Mouse (Mus musculus) C2C12 (cell line): Measurements from ENCODE around the gene Elp5. TPM values are rescaled to one million over a fixed set of nuclear protein-coding genes. Genes with fewer than 3 reads are reported as not detected.
A peak's percentile ranks its signal among the peaks of the same experiment; 100 is the strongest.
"Not testable (repeated sequence)": the region's sequence is repeated elsewhere in the genome, so short reads cannot be mapped to it uniquely, and the experiment has no call there.

Experiments used
- H3K27me3 ChIP-seq: one replicate; pipeline ENCODE4 v1.6.1; 2011; ENCODE audit not compliant: control insufficient read depth, insufficient read depth, insufficient read length
- H3K36me3 ChIP-seq: one replicate; pipeline ENCODE4 v1.6.1; 2011; ENCODE audit not compliant: control insufficient read depth, insufficient read depth
- H3K4me3 ChIP-seq: one replicate; pipeline ENCODE4 v1.5.1; 2011; ENCODE audit warnings: mild to moderate bottlenecking, control low read depth; ENCODE audit not compliant: poor library complexity, insufficient read depth, severe bottlenecking
- H3K79me2 ChIP-seq: one replicate; pipeline ENCODE4 v1.6.1; 2011; ENCODE audit not compliant: control insufficient read depth, insufficient read depth
- H3K79me3 ChIP-seq: one replicate; pipeline ENCODE4 v1.6.1; 2011; ENCODE audit warnings: low read depth, control low read depth
- H3ac ChIP-seq: one replicate; pipeline ENCODE3; 2011; ENCODE audit warnings: low read depth; ENCODE audit not compliant: control insufficient read depth, insufficient read length
- CEBPB ChIP-seq: IDR thresholded peaks from one replicate; pipeline ENCODE4 v1.6.1; 2011; ENCODE audit warnings: low read depth, mild to moderate bottlenecking, control low read depth, moderate library complexity
- CTCF ChIP-seq: IDR thresholded peaks from one replicate; pipeline ENCODE4 v1.5.1; 2011; ENCODE audit not compliant: control insufficient read depth, insufficient read depth, insufficient read length
- FOSL1 ChIP-seq: IDR thresholded peaks from one replicate; pipeline ENCODE4 v1.8.0; 2011; ENCODE audit warnings: mild to moderate bottlenecking, low read length; ENCODE audit not compliant: poor library complexity, insufficient read depth, severe bottlenecking
- MAX ChIP-seq: IDR thresholded peaks from one replicate; pipeline ENCODE4 v1.6.1; 2011; ENCODE audit warnings: mild to moderate bottlenecking, control low read depth
- MYOD1 ChIP-seq: IDR thresholded peaks from one replicate; pipeline ENCODE4 v1.6.1; 2011; ENCODE audit warnings: low read depth; ENCODE audit not compliant: control insufficient read depth, insufficient read length
- MYOG ChIP-seq: IDR thresholded peaks from one replicate; pipeline ENCODE4 v1.6.1; 2011; ENCODE audit not compliant: control insufficient read depth, insufficient read length; ENCODE audit errors: extremely low read depth
- USF1 ChIP-seq: IDR thresholded peaks from one replicate; pipeline ENCODE4 v1.6.1; 2011; ENCODE audit warnings: low read depth, mild to moderate bottlenecking, control low read depth, moderate library complexity
- polyA plus RNA-seq: library from polyadenylated mRNA; unstranded; fragments of >200 nt; fragmentation: generic; extraction: Trizol; gene quantifications from one replicate; pipeline ENCODE4 v1.2.1, GENCODE M21; 2012; ENCODE audit warnings: missing spikeins

Gene Elp5
- polyA plus RNA-seq, 1 experiment = 111 TPM

DNA sequence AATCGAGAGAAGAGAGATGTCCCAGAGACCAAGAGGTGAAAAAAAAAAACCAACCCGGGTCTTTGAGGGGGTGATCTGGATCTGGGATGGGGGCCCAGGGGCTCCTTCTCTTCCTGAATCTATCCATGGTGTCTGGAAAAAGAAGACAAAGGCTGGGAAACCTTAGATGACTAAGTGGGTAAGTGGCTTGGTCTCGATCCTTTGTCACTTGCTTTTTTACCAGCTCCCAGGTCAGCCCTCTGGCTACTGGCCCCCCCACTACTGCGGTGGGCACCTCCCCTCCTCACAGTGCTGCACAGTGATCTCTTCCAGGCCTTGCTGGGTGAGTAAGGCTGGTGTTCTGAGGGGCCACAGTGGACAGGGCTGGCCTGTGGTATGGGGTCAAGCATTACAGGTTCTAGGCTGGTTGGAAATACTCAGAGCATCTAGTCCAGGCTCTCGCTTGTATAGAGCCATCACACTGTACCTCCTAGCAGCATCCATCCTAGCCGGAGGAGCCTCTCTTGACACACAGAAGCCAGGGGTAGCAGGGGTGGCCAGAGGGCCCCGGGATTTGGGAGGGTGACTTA, 35.0 kb upstream of the Elp5 start:
- peaks cover 17% of the 10 kb centered on the region for H3K36me3 ChIP-seq
- peaks cover 21% of the 10 kb centered on the region for H3K79me3 ChIP-seq
- no peak for TF ChIP-seq MAX
- no peak for TF ChIP-seq FOSL1
- TF ChIP-seq USF1 = no peak
- no peak for TF ChIP-seq CEBPB
- TF ChIP-seq MYOD1 = no peak
- TF ChIP-seq CTCF = no peak
- TF ChIP-seq MYOG = no peak
- H3K4me3 ChIP-seq = no peak overlapping the region
- H3K79me2 ChIP-seq = peaks cover 55% of the 10 kb centered on the region
- H3ac ChIP-seq = no peak overlapping the region
- H3K27me3 ChIP-seq = no peaks in the 10 kb centered on the region

- no peak for TF ChIP-seq FOSL1
- no peak for TF ChIP-seq MYOD1
- TF ChIP-seq USF1 = no peak
- TF ChIP-seq MAX = no peak
- no peak for TF ChIP-seq MYOG
- no peak for TF ChIP-seq CTCF
- TF ChIP-seq CEBPB = no peak
- no peak within 1 kb of the TSS for H3ac ChIP-seq
- peaks cover 49% of the 10 kb centered on the region for H3K79me2 ChIP-seq
- peaks cover 23% of the 10 kb centered on the region for H3K36me3 ChIP-seq
- peaks cover 18% of the 10 kb centered on the region for H3K79me3 ChIP-seq
- H3K27me3 ChIP-seq = no peaks in the 10 kb centered on the region
- peak within 1 kb of the TSS; percentile 90 for H3K4me3 ChIP-seq
Measured at GRCm38 (mm10) chr11:70016669-70017068, 34.4 kb upstream of the Elp5 start, which contains the start of gene Dlg4. Gene Dlg4, plus strand, starts transcription at chr11:70016942.

DNA sequence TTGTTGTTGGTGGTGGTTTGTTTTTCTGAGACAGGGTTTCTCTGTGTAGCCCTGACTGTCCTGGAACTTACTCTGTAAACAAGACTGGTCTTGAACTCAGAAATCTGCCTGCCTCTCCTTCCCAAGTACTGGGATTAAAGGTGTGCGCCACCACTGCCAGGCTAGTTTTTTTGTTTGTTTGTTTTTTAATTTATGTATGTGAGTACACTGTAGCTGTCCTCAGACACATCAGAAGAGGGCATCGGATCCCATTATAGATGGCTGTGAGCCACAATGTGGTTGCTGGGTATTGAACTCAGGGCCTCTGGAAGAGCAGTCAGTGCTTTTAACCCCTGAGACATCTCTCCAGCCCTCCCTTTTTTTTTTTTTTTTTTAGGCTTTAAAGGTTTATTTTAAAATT, 33.9 kb upstream of the Elp5 start:
- not testable (repeated sequence) for H3ac ChIP-seq, H3K4me3 ChIP-seq, H3K27me3 ChIP-seq
- Histone ChIP-seq H3K36me3 (peaks cover 28% of the 10 kb centered on the region), H3K79me3 (peaks cover 18% of the 10 kb centered on the region), H3K79me2 (peaks cover 44% of the 10 kb centered on the region)

- Histone ChIP-seq H3K4me3 (no peak overlapping the region), H3K79me2 (peaks cover 39% of the 10 kb centered on the region), H3K27me3 (no peaks in the 10 kb centered on the region), H3ac (no peak overlapping the region), H3K79me3 (peaks cover 18% of the 10 kb centered on the region), H3K36me3 (peaks cover 33% of the 10 kb centered on the region)
- TF ChIP-seq CEBPB (no peak), FOSL1 (no peak), USF1 (no peak)
Measured at GRCm38 (mm10) chr11:70015677-70016076, 33.4 kb upstream of the Elp5 start.

GRCm38 (mm10) chr11:70014880-70015558, 32.7 kb upstream of the Elp5 start, which contains the start of gene Acadvl:
Gene Acadvl, minus strand, starts transcription at chr11:70015411.
- Histone ChIP-seq H3K79me2 (peaks cover 32% of the 10 kb centered on the region), H3K79me3 (peaks cover 16% of the 10 kb centered on the region), H3K27me3 (no peaks in the 10 kb centered on the region), H3ac (peak within 1 kb of the TSS; percentile 55), H3K36me3 (peaks cover 40% of the 10 kb centered on the region), H3K4me3 (peak within 1 kb of the TSS; percentile 44)
- TF ChIP-seq MAX (peak; percentile 83), FOSL1 (no peak), USF1 (no peak), CTCF (no peak), CEBPB (no peak), MYOG (no peak), MYOD1 (no peak)

- no peak overlapping the region for H3K4me3 ChIP-seq
Measured at GRCm38 (mm10) chr11:70014051-70014450, 31.7 kb upstream of the Elp5 start.

More at GRCm38 (mm10) chr11:70014051-70014450, 31.7 kb upstream of the Elp5 start:
- Histone ChIP-seq H3K36me3 (peaks cover 49% of the 10 kb centered on the region), H3ac (no peak overlapping the region), H3K79me2 (peaks cover 23% of the 10 kb centered on the region), H3K27me3 (no peaks in the 10 kb centered on the region), H3K79me3 (peaks cover 8% of the 10 kb centered on the region)
- no peak for TF ChIP-seq MAX
- TF ChIP-seq CEBPB = no peak
- TF ChIP-seq USF1 = no peak
- TF ChIP-seq MYOD1 = no peak
- TF ChIP-seq CTCF = no peak
- no peak for TF ChIP-seq MYOG
- no peak for TF ChIP-seq FOSL1
